Mouse (Mus musculus) layer of hippocampus, adult 2 months (tissue): Measurements from ENCODE around the gene Med24. TPM values are rescaled to one million over a fixed set of nuclear protein-coding genes. Genes with fewer than 3 reads are reported as not detected.

ENCODE experiments used
- DNase-seq, 2 experiments: peaks; one replicate each; pipeline ENCODE4 v3.0.0; 2022; ENCODE audit warnings: low spot score in 2 of 2
- H3K27ac ChIP-seq: fragments of 200-600 bp; 2 replicates; pipeline ENCODE4 v1.8.1; 2022
- H3K4me3 ChIP-seq: fragments of 200-600 bp; 2 replicates; pipeline ENCODE4 v1.8.1; 2022; ENCODE audit warnings: mild to moderate bottlenecking
- CTCF ChIP-seq: fragments of 200-600 bp; conservative IDR thresholded peaks from 2 replicates; pipeline ENCODE4 v1.8.1; 2022; ENCODE audit warnings: antibody characterized with exemption, mild to moderate bottlenecking, moderate library complexity
- total RNA-seq, 2 experiments: library from RNA; stranded (reverse); gene quantifications; 2 replicates each; pipeline ENCODE4 v1.2.3; 2021

Med24 gene
- total RNA-seq, 2 experiments from 2014 or later, result 146 to 148 TPM

DNA sequence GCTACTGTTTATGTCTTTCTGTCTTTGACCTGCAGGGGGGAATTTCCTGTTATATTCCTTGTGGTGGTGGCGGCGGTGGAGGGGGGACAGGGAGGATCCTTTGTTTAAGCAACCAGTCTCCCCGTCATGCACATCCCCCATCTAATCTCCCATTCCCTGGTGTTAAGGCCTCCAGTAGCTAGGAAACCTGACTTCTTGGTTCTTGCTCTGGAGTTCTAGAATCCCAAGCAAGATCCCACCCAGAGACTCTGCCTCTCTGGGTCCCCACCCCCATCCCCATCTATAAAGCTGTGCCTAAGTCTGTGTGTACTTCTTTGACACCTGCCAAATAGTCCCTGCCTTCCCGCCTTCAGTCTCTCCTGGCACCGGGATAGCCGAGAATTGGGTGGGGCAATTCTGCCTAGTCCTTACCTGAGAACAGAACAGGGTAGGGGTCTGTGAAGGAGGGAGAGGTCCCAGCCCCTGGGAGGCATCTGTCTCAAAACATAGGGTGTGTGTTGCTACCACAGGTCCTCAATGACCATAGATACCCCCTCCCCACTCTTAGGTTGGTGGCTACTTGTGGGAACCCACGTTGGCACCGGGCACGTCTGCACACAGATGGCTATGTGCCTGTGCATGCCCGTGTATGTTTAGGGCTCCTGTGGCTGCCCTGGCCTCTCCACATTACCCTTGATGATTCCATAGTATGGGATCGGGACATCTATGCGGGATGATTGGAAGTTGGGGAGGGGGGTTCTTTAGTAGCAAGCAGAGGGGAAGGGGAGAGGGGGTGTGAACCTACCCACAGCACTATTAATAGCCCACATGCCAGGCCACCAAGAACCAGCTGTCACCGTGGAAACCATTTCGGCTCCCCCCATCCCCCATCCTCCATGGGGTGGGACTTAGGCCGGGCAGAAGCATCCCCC lies 19.5 kb upstream of the Med24 start:
- H3K4me3 ChIP-seq, result peak overlapping the region; percentile 45
- no peak for DNase-seq
- peak overlapping the region; percentile 97 for H3K27ac ChIP-seq
- TF ChIP-seq CTCF, result peak; percentile 49

DNA sequence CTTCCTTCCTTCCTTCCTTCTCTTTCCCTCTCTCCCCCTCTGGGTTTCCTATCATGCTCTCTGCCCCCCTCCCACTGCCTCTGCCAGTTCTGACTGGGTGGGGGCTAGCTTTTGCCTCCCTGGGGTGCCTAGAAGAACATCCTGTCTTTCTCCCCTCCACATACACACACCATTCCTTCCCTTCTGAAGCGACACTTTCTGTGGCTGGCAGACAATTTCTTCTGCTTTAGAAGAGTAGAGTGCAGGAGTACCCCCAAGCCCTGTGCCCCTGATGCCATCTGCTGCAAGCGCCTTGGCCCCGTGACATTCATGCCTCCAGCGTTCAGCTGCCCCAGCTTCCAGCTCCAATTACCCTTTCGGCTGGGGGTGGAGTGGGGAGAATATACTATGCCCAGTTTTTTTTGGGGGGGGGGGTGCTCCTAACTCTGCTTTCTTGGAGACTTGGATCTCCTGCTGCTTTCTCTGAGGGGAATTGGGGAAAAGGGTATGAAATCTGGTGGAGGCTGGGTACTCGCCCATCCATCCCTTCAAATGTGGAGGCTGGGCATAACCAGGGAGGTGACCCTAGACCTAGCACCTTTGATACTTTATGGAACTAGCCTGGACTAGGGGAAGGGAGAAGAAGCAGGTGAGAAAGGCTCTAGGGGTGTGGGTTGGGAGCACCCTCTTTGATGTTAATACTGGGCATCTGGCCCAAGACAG lies 18.7 kb upstream of the Med24 start:
- TF ChIP-seq CTCF, result no peak
- no peak for DNase-seq

DNA sequence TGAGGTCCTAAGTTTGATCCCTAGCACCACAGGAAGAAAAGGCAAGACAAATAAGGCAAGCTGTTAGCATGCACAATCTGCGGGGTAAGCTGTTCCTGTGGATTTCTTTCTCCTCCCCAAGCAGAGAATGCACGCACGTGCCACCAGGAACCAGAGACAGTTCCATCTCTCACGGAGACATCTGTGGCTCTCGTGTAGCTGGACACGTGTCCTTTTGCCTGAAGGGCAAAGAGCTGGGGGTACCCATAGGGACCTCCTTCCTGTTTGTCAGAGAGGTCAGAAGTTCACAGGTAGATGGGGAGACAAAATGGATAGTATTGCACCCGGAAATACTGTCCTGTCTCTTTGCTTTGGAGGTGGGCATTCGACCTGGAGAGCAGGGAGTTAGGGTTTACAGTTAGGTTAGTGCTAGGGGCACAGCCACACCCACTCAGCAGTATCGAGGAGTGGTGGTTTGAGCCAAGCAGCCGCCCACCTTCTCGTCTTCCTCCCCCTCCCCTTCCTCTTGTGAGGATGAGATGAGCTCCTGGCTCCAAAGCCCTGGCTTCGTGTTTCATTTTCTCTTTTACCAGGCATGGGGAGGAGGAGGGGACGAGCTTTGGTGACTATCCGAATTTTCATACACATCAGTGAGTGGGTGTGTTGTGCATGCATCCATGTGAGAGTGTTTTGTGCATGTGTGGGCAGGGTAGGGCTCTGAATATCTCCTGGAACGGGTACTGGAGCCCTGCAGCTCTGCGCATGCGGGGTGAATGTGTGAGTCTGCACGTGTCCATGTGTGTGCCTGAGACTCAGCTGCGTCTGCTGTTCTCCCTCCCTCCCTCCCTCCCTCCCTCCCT lies 17.8 kb upstream of the Med24 start:
- peak overlapping the region; percentile 100 for H3K27ac ChIP-seq
- peak; percentile 90 to 96 for DNase-seq
- H3K4me3 ChIP-seq, result peak overlapping the region; percentile 100
- no peak for TF ChIP-seq CTCF

More for the DNA sequence above, 18.7 kb upstream of the Med24 start:
- H3K27ac ChIP-seq, result peak overlapping the region; percentile 97
- H3K4me3 ChIP-seq, result peak overlapping the region; percentile 45

DNA sequence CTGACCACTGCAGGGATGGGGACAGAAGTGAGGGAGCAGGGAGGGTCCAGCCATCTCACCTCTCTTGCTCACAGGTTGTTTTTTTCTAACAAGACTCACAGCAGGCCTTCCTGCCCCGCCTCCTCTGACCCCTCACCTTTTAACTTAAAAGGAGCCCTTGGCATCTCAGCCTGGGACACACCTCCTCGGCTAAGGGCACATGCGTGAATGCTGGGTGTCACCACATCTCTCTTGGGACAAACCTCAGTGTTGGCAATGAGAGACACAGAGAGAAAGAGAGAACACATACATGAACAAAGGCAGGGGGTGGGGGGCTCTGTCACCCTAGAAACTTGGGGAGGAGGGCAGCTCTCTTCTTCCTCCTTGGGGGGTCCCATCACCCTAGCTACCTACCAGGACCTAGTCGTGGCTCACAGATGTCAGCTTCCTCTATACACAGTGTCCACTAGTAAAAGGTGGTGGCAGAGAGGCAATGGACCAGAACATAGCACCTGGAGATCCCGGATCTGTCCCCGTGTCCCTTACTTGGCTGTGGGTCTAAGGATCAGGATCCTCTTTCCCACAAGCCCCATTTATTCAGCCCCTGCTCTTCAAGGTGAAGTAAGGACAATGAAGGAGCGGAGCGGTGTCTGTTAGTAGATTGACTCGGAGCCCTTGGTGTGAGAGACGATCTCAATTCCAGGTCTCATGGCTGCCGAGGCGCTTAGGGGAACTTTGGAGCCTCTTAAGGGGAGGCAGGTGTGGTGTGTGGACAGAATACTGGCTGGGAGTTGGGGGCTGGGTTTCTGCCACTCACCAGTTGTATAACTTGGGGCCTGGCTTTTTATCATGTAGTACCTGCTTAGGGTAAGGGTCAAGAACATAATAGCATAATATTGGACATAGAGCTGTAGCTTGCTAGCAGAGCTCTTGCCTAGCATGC lies 17.0 kb upstream of the Med24 start:
- Histone ChIP-seq H3K27ac (peak overlapping the region; percentile 100), H3K4me3 (peak overlapping the region; percentile 100; the same call in 1 of the 2 replicates)
- DNase-seq, result no peak
- TF ChIP-seq CTCF, result no peak

DNA sequence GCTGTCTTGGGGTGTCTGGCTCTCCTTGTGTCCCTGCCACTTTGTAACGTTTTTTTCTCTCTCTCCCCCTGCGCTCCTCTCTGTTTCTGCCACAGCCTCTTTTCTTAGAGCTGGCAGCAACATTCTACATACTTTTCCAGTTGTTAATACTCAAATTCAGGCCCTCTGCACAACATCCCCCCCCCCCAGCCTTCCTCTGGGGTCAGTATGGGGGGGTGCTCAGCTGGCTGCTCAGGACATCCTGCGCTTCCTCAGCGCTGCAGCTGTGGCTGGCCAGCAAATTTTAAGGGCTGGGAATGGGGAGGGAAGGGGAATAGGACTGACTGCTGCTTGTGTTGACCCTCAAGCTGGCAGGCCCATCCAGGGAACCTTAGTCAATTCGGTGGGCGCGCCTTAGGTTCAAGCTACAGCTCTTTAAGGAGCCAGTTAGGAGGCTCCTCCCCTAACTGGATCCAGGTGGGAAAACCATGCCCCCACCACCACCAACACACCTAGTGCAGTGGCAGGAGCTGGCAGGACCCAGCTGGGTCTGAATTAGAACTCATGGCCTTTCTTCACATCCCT lies 15.3 kb upstream of the Med24 start:
- peak overlapping the region; percentile 100 for H3K27ac ChIP-seq
- no peak for TF ChIP-seq CTCF
- peak overlapping the region; percentile 100 for H3K4me3 ChIP-seq
- DNase-seq, result no peak

DNA sequence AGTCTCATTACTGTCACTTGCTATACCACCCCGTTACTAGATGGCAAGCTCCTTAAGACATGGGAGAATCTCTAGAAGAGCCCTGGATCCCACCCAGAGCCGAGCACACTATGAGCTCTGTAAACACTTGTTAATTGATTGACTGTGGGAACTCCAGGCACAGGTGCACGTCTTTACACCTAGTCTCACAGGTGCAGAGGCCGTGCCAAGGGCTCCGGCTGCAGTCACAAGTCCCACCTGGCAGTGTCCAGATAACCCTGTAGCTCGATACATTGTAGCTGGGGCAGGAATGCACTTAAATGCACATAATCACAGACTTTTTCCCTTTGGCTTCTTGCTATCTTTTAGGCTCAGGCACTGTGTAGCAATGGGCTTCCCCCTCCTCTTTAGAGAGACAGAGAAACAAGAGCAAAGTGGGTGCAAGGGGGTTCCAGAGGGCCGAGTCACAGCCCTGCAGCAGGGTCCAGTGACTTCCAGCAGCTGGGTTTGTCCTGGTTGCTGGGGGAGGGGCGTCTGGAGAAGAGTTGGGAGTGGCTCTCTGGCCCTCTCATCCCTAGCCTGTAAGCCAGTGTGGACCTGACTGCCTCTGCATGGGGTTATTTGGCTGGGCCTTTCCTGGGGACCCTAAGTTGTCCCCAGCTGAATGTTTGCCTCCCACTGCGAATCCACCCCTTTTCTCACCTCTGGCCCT lies 14.6 kb upstream of the Med24 start:
- peak overlapping the region; percentile 100 for H3K4me3 ChIP-seq
- H3K27ac ChIP-seq, result peak overlapping the region; percentile 100
- TF ChIP-seq CTCF, result no peak
- DNase-seq, result no peak

DNA sequence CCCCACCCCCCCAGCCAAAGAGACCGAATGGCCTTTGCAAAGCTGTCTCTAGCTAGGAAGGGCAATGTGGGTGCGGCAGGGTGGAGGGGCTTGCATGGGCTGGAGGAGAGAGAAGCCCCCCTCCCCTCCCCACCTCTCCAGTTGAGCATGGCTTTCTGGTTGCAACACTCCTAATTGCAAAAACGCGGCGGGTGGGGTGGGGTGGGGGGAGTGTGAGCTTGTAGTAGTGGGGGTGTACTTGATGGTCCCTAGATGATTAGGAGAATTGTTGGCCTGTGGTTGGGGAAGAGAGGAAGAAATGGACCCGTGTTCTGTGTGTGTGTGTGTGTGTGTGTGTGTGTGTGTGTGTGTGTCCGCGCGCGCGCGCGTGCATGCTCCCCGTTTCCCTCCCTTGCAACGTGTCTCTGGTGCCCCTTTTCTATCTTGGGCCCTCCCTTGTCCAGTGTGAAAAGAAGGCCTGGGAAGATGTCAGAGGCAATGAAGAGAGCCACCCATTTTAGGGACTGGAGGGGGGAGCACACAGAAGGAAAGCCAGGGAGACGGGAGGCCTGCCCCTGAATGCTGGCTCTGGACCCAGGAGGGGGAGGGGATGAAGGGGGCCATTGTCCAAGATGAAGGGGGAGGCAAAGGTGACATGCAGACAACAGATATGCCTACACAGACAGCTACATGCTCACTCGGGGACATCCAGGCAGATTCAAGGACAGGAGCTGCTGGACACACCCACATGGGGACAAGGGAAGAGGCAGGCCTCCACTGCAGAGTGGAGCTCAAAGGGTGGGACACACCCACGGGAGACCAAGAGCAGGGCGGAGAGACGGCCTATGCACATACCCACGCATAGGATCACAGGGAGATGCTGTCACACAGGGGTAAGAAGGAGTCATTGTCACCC lies 13.4 kb upstream of the Med24 start:
- no peak for DNase-seq
- TF ChIP-seq CTCF, result no peak
- H3K4me3 ChIP-seq, result peak overlapping the region; percentile 100
- peak overlapping the region; percentile 100 for H3K27ac ChIP-seq

DNA sequence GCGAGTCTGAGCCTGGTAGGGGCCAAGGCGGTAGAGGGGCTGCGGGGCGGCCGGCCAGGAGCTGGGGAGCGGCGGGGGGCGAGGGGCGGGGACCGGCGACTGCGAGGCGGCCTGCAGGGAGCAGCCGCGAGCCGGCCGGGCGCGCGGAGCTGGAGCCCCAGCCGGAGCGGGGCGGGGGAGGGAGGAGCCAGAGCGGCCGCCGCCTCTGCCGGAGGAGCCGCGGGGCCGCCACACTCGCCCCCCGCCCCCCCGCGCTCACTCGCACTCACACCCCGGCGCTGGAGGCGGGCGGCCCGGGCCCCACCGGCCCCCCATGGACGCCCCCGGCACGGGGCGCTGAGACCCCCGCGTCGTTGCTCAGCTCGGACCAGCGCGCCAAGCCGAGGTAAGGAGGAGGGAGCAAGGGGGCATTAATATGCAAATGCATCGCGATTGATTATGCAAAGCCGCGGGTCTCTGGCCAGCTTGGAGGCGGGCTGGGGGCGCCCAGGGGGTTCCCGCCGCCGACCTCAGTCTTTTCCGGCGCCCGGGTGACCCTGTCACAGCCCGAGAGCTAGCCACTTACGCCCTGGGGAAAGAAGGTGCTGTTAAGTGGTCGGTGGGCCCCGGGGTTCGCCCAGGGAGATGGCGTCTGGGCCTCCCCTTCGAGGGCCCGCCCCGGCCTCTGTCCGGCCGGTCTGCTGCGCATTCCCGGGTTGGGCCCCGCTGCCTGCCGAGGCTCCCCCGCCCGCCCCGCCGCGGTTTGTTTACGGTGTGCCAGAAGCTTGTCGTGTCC lies 12.6 kb upstream of the Med24 start:
- peak overlapping the region; percentile 100 for H3K4me3 ChIP-seq
- H3K27ac ChIP-seq, result peak overlapping the region; percentile 100
- peak; percentile 60 for TF ChIP-seq CTCF
- DNase-seq, result peak in 1 of 2 experiments; percentile 78

DNA sequence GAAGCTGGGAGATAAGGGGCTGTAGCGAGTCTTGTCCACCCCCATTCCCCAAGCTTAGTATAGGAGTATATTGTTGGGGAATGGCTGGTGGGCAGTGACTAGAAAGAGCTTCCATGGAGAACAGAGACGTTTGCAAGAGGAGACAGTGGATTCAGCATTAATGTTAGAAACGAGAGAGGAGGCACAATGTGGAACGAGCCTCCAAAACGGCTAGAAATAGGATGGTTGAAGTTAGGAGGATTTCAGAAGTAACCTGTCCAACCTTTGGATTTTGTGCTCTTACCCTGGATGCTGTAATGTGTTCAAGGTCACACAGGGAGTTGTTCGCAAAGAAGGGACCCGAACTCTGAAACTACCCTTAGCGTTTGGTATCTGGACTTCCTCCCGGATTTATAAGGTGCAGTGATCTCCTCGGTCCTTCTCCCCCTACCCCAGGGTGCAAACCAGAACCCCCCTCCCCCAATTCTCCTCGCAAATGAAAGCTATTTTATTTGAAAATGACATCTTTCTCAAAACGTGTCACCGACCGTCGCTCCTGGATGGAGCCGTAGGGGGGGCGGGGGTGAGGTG lies 11.9 kb upstream of the Med24 start:
- Histone ChIP-seq H3K4me3 (peak overlapping the region; percentile 100), H3K27ac (peak overlapping the region; percentile 100)
- TF ChIP-seq CTCF, result no peak
- no peak for DNase-seq
